Mouse (Mus musculus) heart, embryonic 11.5 days (tissue): ENCODE results near the gene Ifnz. TPM values are rescaled to one million over a fixed set of nuclear protein-coding genes. Genes with fewer than 3 reads are reported as not detected.
"Not testable (repeated sequence)": the region's sequence is repeated elsewhere in the genome, so short reads cannot be mapped to it uniquely, and the experiment has no call there.

Source experiments
- ATAC-seq: fragments of 200-750 bp; cut with Nextera tagmentation; replicated peaks from 2 replicates; pipeline ENCODE4 v1.8.0; 2017; ENCODE audit warnings: moderate library complexity; ENCODE audit not compliant: insufficient number of reproducible peaks, low FRiP score, low TSS enrichment
- H3K27ac ChIP-seq: fragments of 300-500 bp; sonication (generic); 2 replicates; pipeline ENCODE4 v1.5.1; 2014; ENCODE audit warnings: mild to moderate bottlenecking, low read depth, low read length
- H3K27me3 ChIP-seq: fragments of 300-500 bp; sonication (generic); 2 replicates; pipeline ENCODE4 v1.6.1; 2014; ENCODE audit warnings: mild to moderate bottlenecking, low read length, mixed read lengths; ENCODE audit not compliant: control insufficient read depth, insufficient read depth
- H3K36me3 ChIP-seq: fragments of 300-500 bp; sonication (generic); 2 replicates; pipeline ENCODE4 v1.6.1; 2014; ENCODE audit warnings: mild to moderate bottlenecking, low read length, moderate library complexity, mixed read lengths; ENCODE audit not compliant: control insufficient read depth, insufficient read depth
- H3K4me1 ChIP-seq: fragments of 300-500 bp; sonication (generic); 2 replicates; pipeline ENCODE4 v1.6.1; 2014; ENCODE audit warnings: low read length; ENCODE audit not compliant: control insufficient read depth, insufficient read depth
- H3K4me2 ChIP-seq: fragments of 300-500 bp; sonication (generic); 2 replicates; pipeline ENCODE4 v1.6.1; 2014; ENCODE audit warnings: mild to moderate bottlenecking, moderate library complexity
- H3K4me3 ChIP-seq: fragments of 300-500 bp; sonication (generic); 2 replicates; pipeline ENCODE4 v1.5.1; 2014; ENCODE audit warnings: low read depth, low read length
- H3K9ac ChIP-seq: fragments of 300-500 bp; sonication (generic); 2 replicates; pipeline ENCODE4 v1.6.1; 2014; ENCODE audit warnings: mild to moderate bottlenecking, low read depth, low read length, moderate library complexity
- H3K9me3 ChIP-seq: fragments of 300-500 bp; sonication (generic); replicated peaks from 2 replicates; pipeline ENCODE4 v1.6.1; 2016; ENCODE audit warnings: low read length; ENCODE audit not compliant: control insufficient read depth
- WGBS: fragments of 180-500 bp; shearing (Covaris S2); extraction: QIAGEN DNeasy Blood & Tissue Kit; methylation state at CpG from one replicate; pipeline ENCODE4 v1.1.7; 2014; ENCODE audit not compliant: insufficient replicate concordance; 5-methylcytosine and 5-hydroxymethylcytosine counted together
- polyA plus RNA-seq: library from polyadenylated mRNA; unstranded; fragments of >200 nt; fragmentation: Nextera tagmentation; extraction: Ambion mirVana; gene quantifications from 2 replicates; pipeline ENCODE4 v1.2.1, GENCODE M21; 2014

Ifnz gene
- polyA plus RNA-seq, 1 experiment from 2014 or later: not detected

- not testable (repeated sequence) for ATAC-seq
- 0% methylated on average over 11 of the region's 52 CpGs for WGBS
Observed at GRCm38 (mm10) chr4:88793936-88794675, 12.2 kb downstream of the Ifnz start, which contains the start of gene Gm13275. TSS of gene Gm13275 (plus strand) at chr4:88794487.

GRCm38 (mm10) chr4:88797097-88797496, 15.2 kb downstream of the Ifnz start, which contains the start of gene Gm13279:
TSS of gene Gm13279 (plus strand) at chr4:88797397.
- WGBS: no CpG with 5 or more reads among the region's 28 CpGs
- not testable (repeated sequence) for H3K4me3 ChIP-seq, H3K4me1 ChIP-seq, H3K9me3 ChIP-seq, H3K4me2 ChIP-seq, H3K27me3 ChIP-seq, H3K36me3 ChIP-seq, ATAC-seq, H3K9ac ChIP-seq, H3K27ac ChIP-seq

More at GRCm38 (mm10) chr4:88793936-88794675, 12.2 kb downstream of the Ifnz start, which contains the start of gene Gm13275:
- not testable (repeated sequence) for H3K4me3 ChIP-seq, H3K9me3 ChIP-seq, H3K36me3 ChIP-seq, H3K9ac ChIP-seq, H3K27ac ChIP-seq, H3K4me1 ChIP-seq, H3K27me3 ChIP-seq, H3K4me2 ChIP-seq

- not testable (repeated sequence) for H3K9ac ChIP-seq, ATAC-seq, H3K27ac ChIP-seq, H3K27me3 ChIP-seq, H3K4me2 ChIP-seq, H3K9me3 ChIP-seq, H3K4me3 ChIP-seq, H3K36me3 ChIP-seq, H3K4me1 ChIP-seq
- 13% methylated on average over 3 of the region's 7 CpGs for WGBS
Observed at GRCm38 (mm10) chr4:88799365-88799764, 17.4 kb downstream of the Ifnz start, which contains the start of gene Gm13285. TSS of gene Gm13285 (plus strand) at chr4:88799665.

- not testable (repeated sequence) for H3K4me1 ChIP-seq, H3K9me3 ChIP-seq, H3K27ac ChIP-seq, H3K9ac ChIP-seq, ATAC-seq, H3K4me3 ChIP-seq, H3K36me3 ChIP-seq, H3K27me3 ChIP-seq
- WGBS: no CpG with 5 or more reads among the region's 29 CpGs
- H3K4me2 ChIP-seq: peak within 1 kb of the TSS; percentile 27; the same call in 1 of the 2 replicates
Observed at GRCm38 (mm10) chr4:88802954-88803353, 21.0 kb downstream of the Ifnz start, which contains the start of gene Gm13287. TSS of gene Gm13287 (plus strand) at chr4:88803254.

GRCm38 (mm10) chr4:88805231-88805630, 23.3 kb downstream of the Ifnz start, which contains the start of gene Gm13288:
TSS of gene Gm13288 (plus strand) at chr4:88805531.
- H3K4me2 ChIP-seq: peak within 1 kb of the TSS; percentile 32; the same call in 1 of the 2 replicates
- ATAC-seq: not testable (repeated sequence)
- no CpG with 5 or more reads among the region's 8 CpGs for WGBS

GRCm38 (mm10) chr4:88805761-88806160, 23.8 kb downstream of the Ifnz start:
- not testable (repeated sequence) for H3K4me1 ChIP-seq, H3K9me3 ChIP-seq, H3K36me3 ChIP-seq, H3K27ac ChIP-seq, H3K4me3 ChIP-seq, ATAC-seq, H3K9ac ChIP-seq, H3K27me3 ChIP-seq
- peak overlapping the region; percentile 32; the same call in 1 of the 2 replicates for H3K4me2 ChIP-seq
- 1% methylated on average over 10 of the region's 34 CpGs for WGBS

More at GRCm38 (mm10) chr4:88805231-88805630, 23.3 kb downstream of the Ifnz start, which contains the start of gene Gm13288:
- H3K27ac ChIP-seq, H3K4me3 ChIP-seq, H3K27me3 ChIP-seq, H3K36me3 ChIP-seq, H3K9ac ChIP-seq, H3K9me3 ChIP-seq, H3K4me1 ChIP-seq: not testable (repeated sequence)

- H3K4me1 ChIP-seq: no peaks in the 10 kb centered on the region
- H3K27ac ChIP-seq: no peak within 1 kb of the TSS
- no peaks in the 10 kb centered on the region for H3K36me3 ChIP-seq
- H3K4me2 ChIP-seq: no peak within 1 kb of the TSS
- 52% methylated on average over 3 of the region's 3 CpGs for WGBS
- H3K9ac ChIP-seq: no peak within 1 kb of the TSS
- H3K27me3 ChIP-seq: no peaks in the 10 kb centered on the region
- H3K9me3 ChIP-seq: no peaks in the 10 kb centered on the region
- ATAC-seq: no peak
- H3K4me3 ChIP-seq: no peak within 1 kb of the TSS
Observed at GRCm38 (mm10) chr4:88815928-88816327, 34.0 kb downstream of the Ifnz start, which contains the start of gene Ifna7. TSS of gene Ifna7 (plus strand) at chr4:88816228.

- 72% methylated on average over 1 of the region's 1 CpGs for WGBS
- H3K27me3 ChIP-seq: no peaks in the 10 kb centered on the region
- no peaks in the 10 kb centered on the region for H3K4me1 ChIP-seq
- no peak within 1 kb of the TSS for H3K9ac ChIP-seq
- no peak within 1 kb of the TSS for H3K4me3 ChIP-seq
- ATAC-seq: no peak
- H3K27ac ChIP-seq: no peak within 1 kb of the TSS
- no peak within 1 kb of the TSS for H3K4me2 ChIP-seq
- no peaks in the 10 kb centered on the region for H3K9me3 ChIP-seq
- no peaks in the 10 kb centered on the region for H3K36me3 ChIP-seq
Observed at GRCm38 (mm10) chr4:88819659-88820058, 37.7 kb downstream of the Ifnz start, which contains the start of gene Ifna11. TSS of gene Ifna11 (plus strand) at chr4:88819959.
